Mouse (Mus musculus): ENCODE data around the gene Rhox2e. TPM values are rescaled to one million over a fixed set of nuclear protein-coding genes. Genes with fewer than 3 reads are reported as not detected.

Gene Rhox2e
- polyA plus RNA-seq (2014; fragmentation: Illumina TruSeq; extraction: RNeasy Lipid Tissue Mini Kit (QIAGEN cat#74804); ENCODE audit: low read depth, low replicate concordance), result not detected

GRCm38 (mm10) chrX:37530152-37530551, at the start of gene Rhox2e:
Gene Rhox2e, plus strand, starts transcription at chrX:37530452.

GRCm38 (mm10) chrX:37514059-37514458, 16.2 kb upstream of the Rhox2e start, which contains the start of gene Rhox4d:
Gene Rhox4d, plus strand, starts transcription at chrX:37514359.

GRCm38 (mm10) chrX:37541719-37542118, 11.5 kb downstream of the Rhox2e start, which contains the start of gene Rhox3e:
Gene Rhox3e, plus strand, starts transcription at chrX:37542019.

GRCm38 (mm10) chrX:37557112-37557511, 26.9 kb downstream of the Rhox2e start, which contains the start of gene Rhox4e:
Gene Rhox4e, plus strand, starts transcription at chrX:37557412.

GRCm38 (mm10) chrX:37571105-37571504, 40.9 kb downstream of the Rhox2e start, which contains the start of gene Rhox2f:
Gene Rhox2f, plus strand, starts transcription at chrX:37571405.

GRCm38 (mm10) chrX:37580692-37581091, 50.4 kb downstream of the Rhox2e start, which contains the start of gene Rhox3f:
Gene Rhox3f, plus strand, starts transcription at chrX:37580992.

Other genes with a start within 250 kb of the Rhox2e start
- gene Rhox3a2, start 150.4 kb upstream of the Rhox2e start, polyA plus RNA-seq (2014; fragmentation: Illumina TruSeq; extraction: RNeasy Lipid Tissue Mini Kit (QIAGEN cat#74804); ENCODE audit: low read depth, low replicate concordance), result not detected
- gene Rhox4a2, start 139.6 kb upstream of the Rhox2e start, polyA plus RNA-seq (2014; fragmentation: Illumina TruSeq; extraction: RNeasy Lipid Tissue Mini Kit (QIAGEN cat#74804); ENCODE audit: low read depth, low replicate concordance), result not detected
- not detected for gene Rhox2b, start 118.4 kb upstream of the Rhox2e start, polyA plus RNA-seq (2014; fragmentation: Illumina TruSeq; extraction: RNeasy Lipid Tissue Mini Kit (QIAGEN cat#74804); ENCODE audit: low read depth, low replicate concordance)
- gene Rhox4b, start 98.0 kb upstream of the Rhox2e start, polyA plus RNA-seq (2014; fragmentation: Illumina TruSeq; extraction: RNeasy Lipid Tissue Mini Kit (QIAGEN cat#74804); ENCODE audit: low read depth, low replicate concordance), result not detected
- not detected for gene Rhox2c, start 76.8 kb upstream of the Rhox2e start, polyA plus RNA-seq (2014; fragmentation: Illumina TruSeq; extraction: RNeasy Lipid Tissue Mini Kit (QIAGEN cat#74804); ENCODE audit: low read depth, low replicate concordance)
- gene Rhox3c, start 71.9 kb upstream of the Rhox2e start, polyA plus RNA-seq (2014; fragmentation: Illumina TruSeq; extraction: RNeasy Lipid Tissue Mini Kit (QIAGEN cat#74804); ENCODE audit: low read depth, low replicate concordance), result not detected
- not detected for gene Rhox4c, start 50.1 kb upstream of the Rhox2e start, polyA plus RNA-seq (2014; fragmentation: Illumina TruSeq; extraction: RNeasy Lipid Tissue Mini Kit (QIAGEN cat#74804); ENCODE audit: low read depth, low replicate concordance)
- not detected for gene Rhox2d, start 37.0 kb upstream of the Rhox2e start, polyA plus RNA-seq (2014; fragmentation: Illumina TruSeq; extraction: RNeasy Lipid Tissue Mini Kit (QIAGEN cat#74804); ENCODE audit: low read depth, low replicate concordance)
- not detected for gene Rhox4d, start 16.1 kb upstream of the Rhox2e start, polyA plus RNA-seq (2014; fragmentation: Illumina TruSeq; extraction: RNeasy Lipid Tissue Mini Kit (QIAGEN cat#74804); ENCODE audit: low read depth, low replicate concordance)
- gene Rhox3e, start 11.6 kb downstream of the Rhox2e start, polyA plus RNA-seq (2014; fragmentation: Illumina TruSeq; extraction: RNeasy Lipid Tissue Mini Kit (QIAGEN cat#74804); ENCODE audit: low read depth, low replicate concordance), result not detected
- not detected for gene Rhox4e, start 27.0 kb downstream of the Rhox2e start, polyA plus RNA-seq (2014; fragmentation: Illumina TruSeq; extraction: RNeasy Lipid Tissue Mini Kit (QIAGEN cat#74804); ENCODE audit: low read depth, low replicate concordance)
- gene Rhox2f, start 41.0 kb downstream of the Rhox2e start, polyA plus RNA-seq (2014; fragmentation: Illumina TruSeq; extraction: RNeasy Lipid Tissue Mini Kit (QIAGEN cat#74804); ENCODE audit: low read depth, low replicate concordance), result not detected
- not detected for gene Rhox3f, start 50.5 kb downstream of the Rhox2e start, polyA plus RNA-seq (2014; fragmentation: Illumina TruSeq; extraction: RNeasy Lipid Tissue Mini Kit (QIAGEN cat#74804); ENCODE audit: low read depth, low replicate concordance)
- not detected for gene Rhox4f, start 77.3 kb downstream of the Rhox2e start, polyA plus RNA-seq (2014; fragmentation: Illumina TruSeq; extraction: RNeasy Lipid Tissue Mini Kit (QIAGEN cat#74804); ENCODE audit: low read depth, low replicate concordance)
- not detected for gene Rhox3g, start 98.2 kb downstream of the Rhox2e start, polyA plus RNA-seq (2014; fragmentation: Illumina TruSeq; extraction: RNeasy Lipid Tissue Mini Kit (QIAGEN cat#74804); ENCODE audit: low read depth, low replicate concordance)
- gene Rhox2g, start 113.0 kb downstream of the Rhox2e start, polyA plus RNA-seq (2014; fragmentation: Illumina TruSeq; extraction: RNeasy Lipid Tissue Mini Kit (QIAGEN cat#74804); ENCODE audit: low read depth, low replicate concordance), result not detected
- not detected for gene Rhox4g, start 120.9 kb downstream of the Rhox2e start, polyA plus RNA-seq (2014; fragmentation: Illumina TruSeq; extraction: RNeasy Lipid Tissue Mini Kit (QIAGEN cat#74804); ENCODE audit: low read depth, low replicate concordance)
- gene Rhox3h, start 138.3 kb downstream of the Rhox2e start, polyA plus RNA-seq (2014; fragmentation: Illumina TruSeq; extraction: RNeasy Lipid Tissue Mini Kit (QIAGEN cat#74804); ENCODE audit: low read depth, low replicate concordance), result not detected
- not detected for gene Rhox2h, start 142.8 kb downstream of the Rhox2e start, polyA plus RNA-seq (2014; fragmentation: Illumina TruSeq; extraction: RNeasy Lipid Tissue Mini Kit (QIAGEN cat#74804); ENCODE audit: low read depth, low replicate concordance)